9 mouse cellular contexts compared by ENCODE assay signal in the genomic region with DNA sequence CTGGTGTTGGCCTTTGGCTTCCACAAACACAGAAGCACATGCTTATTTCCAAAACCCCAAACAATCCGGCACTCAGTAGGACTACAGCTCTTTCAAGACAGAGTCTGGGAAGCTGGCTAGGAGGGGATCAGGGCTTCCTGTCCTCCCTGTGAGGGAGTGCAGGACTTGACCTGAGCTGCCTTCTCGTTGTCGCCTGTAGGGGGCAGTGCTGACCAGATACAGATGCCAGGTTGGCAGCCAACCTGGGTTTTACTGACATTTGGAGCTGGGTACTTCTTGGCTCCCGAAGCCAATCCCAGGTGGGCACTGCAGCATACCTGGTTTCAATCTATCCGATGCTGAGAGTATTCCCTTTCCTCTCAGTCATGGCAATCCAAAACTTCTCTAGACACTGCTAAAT. TPM values are rescaled to one million over a fixed set of nuclear protein-coding genes. Genes with fewer than 3 reads are reported as not detected.
DNase-seq lines count a peak whose midpoint lies in the region; TF ChIP-seq lines count a peak whose summit lies in the region.
"Had no signal": no experiment of that assay in that cellular context is flagged by ENCODE, and none has a peak within 500 bp of the region (broad histone marks: within the 10 kb centered on the region; RNA-seq: fewer than 3 reads in every experiment).

No protein-coding gene starts in this region.

- no peak for TF ChIP-seq POLR2A in thymus, adult 2 months (IDR thresholded peaks at IDR 0.05; ENCODE audit: control insufficient read depth, extremely low read depth, insufficient read depth, low read length, poor library complexity)

- H3K9me3 ChIP-seq in hindbrain, embryonic 10.5 days: peaks cover 44% of the 10 kb centered on the region

- DNase-seq in adrenal gland, adult 18-20 months (ENCODE audit: low spot score in 2 of 2): peak; percentile 41 to 53
- no peak for DNase-seq in adrenal gland, adult 8-10 months
- DNase-seq in thymus, adult 2 months: peak; percentile 46
- DNase-seq in thymus, adult 18-20 months: no peak
- peak; percentile 48 to 56 for DNase-seq in kidney, postnatal 4 days
- peak; percentile 25 for DNase-seq in thymus, postnatal 25 days
- DNase-seq in right cerebral cortex, postnatal 4 days: no peak
- no peak for DNase-seq in hindbrain, embryonic 10.5 days (ENCODE audit: low spot score)

- no peaks in the 10 kb centered on the region for H3K27me3 ChIP-seq in thymus, adult 2 months (ENCODE audit: control insufficient read depth, insufficient read depth, low read length)
- no peaks in the 10 kb centered on the region for H3K27me3 ChIP-seq in hindbrain, embryonic 10.5 days (ENCODE audit: insufficient read depth, poor library complexity, severe bottlenecking)

- peak; percentile 69; the same call in 1 of the 2 replicates for TF ChIP-seq CTCF in thymus, adult 2 months (IDR thresholded peaks at IDR 0.05; ENCODE audit: borderline replicate concordance, control insufficient read depth, extremely low read depth, insufficient read depth, low read length, poor library complexity)

- H3K36me3 ChIP-seq in thymus, adult 2 months (ENCODE audit: control insufficient read depth, insufficient read depth, low read length): no peaks in the 10 kb centered on the region
- H3K36me3 ChIP-seq in hindbrain, embryonic 10.5 days: no peaks in the 10 kb centered on the region

- H3K27ac ChIP-seq in thymus, adult 2 months (ENCODE audit: control insufficient read depth, insufficient read depth, low read length): no peak overlapping the region
- no peak overlapping the region for H3K27ac ChIP-seq in hindbrain, embryonic 10.5 days

- H3K4me1 ChIP-seq in thymus, adult 2 months (replicated peaks; ENCODE audit: control insufficient read depth, insufficient read depth, low read length): no peaks in the 10 kb centered on the region
- H3K4me1 ChIP-seq in hindbrain, embryonic 10.5 days (replicated peaks): no peaks in the 10 kb centered on the region

- H3K4me3 ChIP-seq in thymus, adult 2 months (ENCODE audit: control insufficient read depth, insufficient read depth, low read length): no peak overlapping the region
- no peak overlapping the region for H3K4me3 ChIP-seq in hindbrain, embryonic 10.5 days

- 42% methylated on average over 5 of the region's 5 CpGs for WGBS in thymus, adult 2 months
- WGBS in hindbrain, embryonic 10.5 days: 50% methylated on average over 5 of the region's 5 CpGs

RNA-seq across cellular contexts. Expression of a gene that starts 8.9 kb away (rescaled TPM):
- not detected for total RNA-seq in adrenal gland, adult 18-20 months (2021)
- total RNA-seq in adrenal gland, adult 8-10 months (2022): not detected
- polyA plus RNA-seq in thymus, adult 2 months (2012; rRNA removed): not detected in 2 replicates
- polyA plus RNA-seq in hindbrain, embryonic 10.5 days (2016; fragmentation: Nextera tagmentation; extraction: Ambion mirVana): not detected in 2 replicates
- polyA plus RNA-seq: C2C12 had no signal

RNA-seq across cellular contexts. Expression of a gene that starts 16.3 kb away (rescaled TPM):
- total RNA-seq in adrenal gland, adult 18-20 months (2021): not detected
- total RNA-seq in adrenal gland, adult 8-10 months (2022): not detected
- 0.32 TPM in 1 of 2 replicates, not detected in the other for polyA plus RNA-seq in thymus, adult 2 months (2012; rRNA removed)
- polyA plus RNA-seq in hindbrain, embryonic 10.5 days (2016; fragmentation: Nextera tagmentation; extraction: Ambion mirVana): not detected in 2 replicates
- polyA plus RNA-seq: C2C12 had no signal

RNA-seq across cellular contexts. Expression of a gene that starts 39.4 kb away (rescaled TPM):
- total RNA-seq in adrenal gland, adult 18-20 months (2021): not detected
- not detected for total RNA-seq in adrenal gland, adult 8-10 months (2022)
- polyA plus RNA-seq in thymus, adult 2 months (2012; rRNA removed): not detected in 2 replicates
- 0.24 TPM in 1 of 2 replicates, not detected in the other for polyA plus RNA-seq in hindbrain, embryonic 10.5 days (2016; fragmentation: Nextera tagmentation; extraction: Ambion mirVana)
- polyA plus RNA-seq: C2C12 had no signal

RNA-seq across cellular contexts. Expression of a gene that starts 41.1 kb away (rescaled TPM):
- total RNA-seq in adrenal gland, adult 18-20 months (2021): 10 to 100 TPM; 25.8 to 27.0 TPM
- 10 to 100 TPM; 33.7 to 39.7 (median 35.2) TPM for total RNA-seq in adrenal gland, adult 8-10 months (2022)
- polyA plus RNA-seq in thymus, adult 2 months (2012; rRNA removed): 73.1 and 78.6 TPM in 2 replicates
- polyA plus RNA-seq in hindbrain, embryonic 10.5 days (2016; fragmentation: Nextera tagmentation; extraction: Ambion mirVana): 84.4 and 91.4 TPM in 2 replicates

RNA-seq across cellular contexts. Expression of a gene that starts 57.3 kb away (rescaled TPM):
- 10 to 100 TPM; 43.2 to 47.7 TPM for total RNA-seq in adrenal gland, adult 18-20 months (2021)
- 10 to 100 TPM; 42.8 to 60.3 (median 58.4) TPM for total RNA-seq in adrenal gland, adult 8-10 months (2022)
- polyA plus RNA-seq in thymus, adult 2 months (2012; rRNA removed): 58.2 and 62.9 TPM in 2 replicates
- 24.2 and 31.8 TPM in 2 replicates for polyA plus RNA-seq in hindbrain, embryonic 10.5 days (2016; fragmentation: Nextera tagmentation; extraction: Ambion mirVana)

Comparison
In these comparisons a context has a peak if more than half of its experiments do, and no peak if none do; other contexts are left out.
1. DNase-seq: peak in adrenal gland, adult 18-20 months (2 of 2), thymus, adult 2 months (single experiment), kidney, postnatal 4 days (2 of 2) and thymus, postnatal 25 days (single experiment); none in adrenal gland, adult 8-10 months (single experiment), thymus, adult 18-20 months (0 of 2), right cerebral cortex, postnatal 4 days (single experiment) and hindbrain, embryonic 10.5 days (single experiment).